Mouse (Mus musculus) kidney, adult 2 months (tissue): ENCODE results near the gene Cggbp1.

Source experiments
- CTCF ChIP-seq: fragments of 200-500 bp; conservative IDR thresholded peaks from 2 replicates; pipeline ENCODE4 v1.5.1; 2011; ENCODE audit warnings: low read depth, mild to moderate bottlenecking, control low read depth, low read length, moderate library complexity, mixed read lengths; ENCODE audit not compliant: insufficient read depth, insufficient read length
- POLR2A ChIP-seq: fragments of 200-500 bp; IDR thresholded peaks from one replicate; pipeline ENCODE4 v1.6.1; 2011; ENCODE audit warnings: low read depth, low read length, control low read depth

DNA sequence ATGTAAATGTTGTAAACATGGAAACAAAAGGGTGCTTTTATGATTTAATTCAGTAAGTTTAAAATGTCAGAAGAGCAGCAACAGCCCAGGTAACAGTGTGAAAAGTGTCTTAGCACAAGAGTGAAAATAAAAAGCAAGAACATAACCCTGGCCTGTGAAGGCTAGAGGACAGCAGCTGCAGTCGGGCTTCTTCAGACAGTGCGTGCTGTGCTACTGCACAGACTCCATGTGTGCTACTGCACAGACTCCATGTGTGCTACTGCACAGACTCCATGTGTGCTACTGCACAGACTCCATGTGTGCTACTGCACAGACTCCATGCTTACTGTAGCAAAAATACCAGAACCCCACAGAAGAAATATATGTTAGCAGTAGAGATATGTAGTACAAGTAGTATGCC, 15.1 kb upstream of the Cggbp1 start:
- TF ChIP-seq POLR2A (no peak), CTCF (no peak)
